Mouse (Mus musculus) spleen, adult 2 months (tissue): ENCODE data around the gene Afap1. TPM values are rescaled to one million over a fixed set of nuclear protein-coding genes. Genes with fewer than 3 reads are reported as not detected.

ENCODE experiments used
- DNase-seq, 2 experiments: peaks; one replicate each; pipeline versions ENCODE4 v3.0.0 to v3.0.0-alpha.2; 2012 to 2021; ENCODE audit warnings: low spot score in 2 of 2, low read depth in 1 of 2
- H3K27ac ChIP-seq: fragments of 200-500 bp; 2 replicates; pipeline ENCODE4 v1.5.1; 2012; ENCODE audit warnings: low read length, inconsistent platforms; ENCODE audit not compliant: insufficient read depth
- H3K27me3 ChIP-seq: fragments of 200-500 bp; 2 replicates; pipeline ENCODE4 v1.6.1; 2012; ENCODE audit warnings: mild to moderate bottlenecking, moderate library complexity, low read length, inconsistent platforms; ENCODE audit not compliant: control insufficient read depth, insufficient read depth
- H3K36me3 ChIP-seq: fragments of 200-500 bp; 2 replicates; pipeline ENCODE4 v1.6.1; 2012; ENCODE audit warnings: mild to moderate bottlenecking, low read length, inconsistent platforms; ENCODE audit not compliant: control insufficient read depth, insufficient read depth
- H3K4me1 ChIP-seq: fragments of 200-500 bp; 2 replicates; pipeline ENCODE4 v1.6.1; 2011; ENCODE audit warnings: inconsistent platforms; ENCODE audit not compliant: control insufficient read depth, insufficient read depth, insufficient read length
- H3K4me3 ChIP-seq: fragments of 200-500 bp; 2 replicates; pipeline ENCODE4 v1.5.1; 2011; ENCODE audit warnings: mild to moderate bottlenecking, inconsistent platforms; ENCODE audit not compliant: insufficient read depth, insufficient read length; ENCODE audit errors: extremely low read depth
- CTCF ChIP-seq: fragments of 200-500 bp; IDR thresholded peaks from 2 replicates; pipeline ENCODE4 v1.5.1; 2011; ENCODE audit warnings: mild to moderate bottlenecking, inconsistent platforms; ENCODE audit not compliant: insufficient read depth, insufficient read length, insufficient replicate concordance; ENCODE audit errors: extremely low read depth
- POLR2A ChIP-seq: fragments of 200-500 bp; IDR thresholded peaks from 2 replicates; pipeline ENCODE4 v1.6.1; 2011; ENCODE audit warnings: low read depth, low read length, inconsistent platforms
- WGBS: fragments of 180-500 bp; shearing (Covaris S2); methylation state at CpG from one replicate; pipeline ENCODE4 v1.1.7; 2018; 5-methylcytosine and 5-hydroxymethylcytosine counted together
- polyA plus RNA-seq: library from polyadenylated mRNA; depleted of rRNA; stranded (reverse); fragments of >200 nt; gene quantifications from 2 replicates; pipeline ENCODE4 v1.2.3, GENCODE M21; 2012

Gene Afap1
- polyA plus RNA-seq, 1 experiment = 4.5 TPM

GRCm38 (mm10) chr5:35971841-35972578, 78.9 kb downstream of the Afap1 start:
- Histone ChIP-seq H3K4me3 (no peak overlapping the region), H3K27me3 (no peaks in the 10 kb centered on the region), H3K36me3 (no peaks in the 10 kb centered on the region), H3K27ac (no peak overlapping the region), H3K4me1 (peaks cover 3% of the 10 kb centered on the region; the same call in 1 of the 2 replicates)
- TF ChIP-seq POLR2A = no peak
- TF ChIP-seq CTCF = peak; percentile 93; the same call in 1 of the 2 replicates
- DNase-seq = peak; percentile 12 to 57
- WGBS = 65% methylated on average over 10 of the region's 10 CpGs

- H3K27me3 ChIP-seq = no peaks in the 10 kb centered on the region
- no peaks in the 10 kb centered on the region for H3K36me3 ChIP-seq
- no peak overlapping the region for H3K27ac ChIP-seq
- no peak for DNase-seq
- no peak overlapping the region for H3K4me3 ChIP-seq
- WGBS = 85% methylated on average over 7 of the region's 7 CpGs
- TF ChIP-seq POLR2A (no peak), CTCF (no peak)
- H3K4me1 ChIP-seq = peaks cover 3% of the 10 kb centered on the region; the same call in 1 of the 2 replicates
Measured at GRCm38 (mm10) chr5:35972739-35973138, 79.6 kb downstream of the Afap1 start.

DNA sequence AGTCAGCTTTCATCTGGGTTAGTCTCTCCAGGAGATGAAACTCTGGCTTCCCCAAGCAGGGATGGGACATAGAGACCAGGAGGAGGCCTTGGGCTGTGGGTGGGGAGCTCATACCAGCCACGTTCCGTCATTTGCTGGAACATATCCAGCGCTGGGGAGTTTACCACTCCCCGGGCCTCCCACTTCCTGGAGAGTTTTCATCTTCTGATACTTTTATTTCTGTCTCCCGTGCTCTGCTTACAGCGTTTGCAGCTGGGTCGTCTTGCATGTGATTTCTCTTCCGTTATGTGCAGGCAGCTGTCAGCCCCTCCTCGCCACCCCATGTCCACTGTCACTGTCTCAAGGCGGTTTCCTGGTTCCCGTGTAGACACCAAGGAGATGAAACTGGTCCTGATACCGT, 80.7 kb downstream of the Afap1 start:
- H3K27ac ChIP-seq = peak overlapping the region; percentile 24; the same call in 1 of the 2 replicates
- peak; percentile 9 to 23 for DNase-seq
- no peak overlapping the region for H3K4me3 ChIP-seq

DNA sequence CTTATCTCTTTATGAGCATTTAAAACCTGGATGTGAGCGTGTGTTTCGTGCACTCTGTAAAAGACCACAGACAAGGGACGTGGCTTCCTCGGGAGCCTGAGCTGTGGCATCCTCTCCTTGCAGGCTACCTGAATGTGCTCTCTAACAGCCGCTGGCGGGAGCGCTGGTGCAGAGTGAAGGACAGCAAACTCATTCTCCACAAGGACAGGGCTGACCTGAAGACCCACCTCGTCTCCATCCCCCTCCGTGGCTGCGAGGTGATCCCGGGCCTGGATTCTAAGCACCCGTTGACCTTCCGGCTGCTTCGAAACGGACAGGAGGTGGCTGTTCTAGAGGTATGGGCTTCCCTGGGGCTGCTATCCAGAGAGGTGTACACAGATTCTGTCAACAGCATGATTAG, 81.1 kb downstream of the Afap1 start:
- H3K4me3 ChIP-seq = no peak overlapping the region
- H3K36me3 ChIP-seq = no peaks in the 10 kb centered on the region
- peaks cover 3% of the 10 kb centered on the region; the same call in 1 of the 2 replicates for H3K4me1 ChIP-seq
- no peaks in the 10 kb centered on the region for H3K27me3 ChIP-seq
- 61% methylated on average over 15 of the region's 15 CpGs for WGBS
- TF ChIP-seq CTCF (no peak), POLR2A (no peak)
- DNase-seq = no peak
- no peak overlapping the region for H3K27ac ChIP-seq

More for the DNA sequence above, 80.7 kb downstream of the Afap1 start:
- no peak for TF ChIP-seq CTCF
- WGBS = 3% methylated on average over 12 of the region's 12 CpGs
- Histone ChIP-seq H3K27me3 (no peaks in the 10 kb centered on the region), H3K36me3 (no peaks in the 10 kb centered on the region), H3K4me1 (peaks cover 3% of the 10 kb centered on the region; the same call in 1 of the 2 replicates)

DNA sequence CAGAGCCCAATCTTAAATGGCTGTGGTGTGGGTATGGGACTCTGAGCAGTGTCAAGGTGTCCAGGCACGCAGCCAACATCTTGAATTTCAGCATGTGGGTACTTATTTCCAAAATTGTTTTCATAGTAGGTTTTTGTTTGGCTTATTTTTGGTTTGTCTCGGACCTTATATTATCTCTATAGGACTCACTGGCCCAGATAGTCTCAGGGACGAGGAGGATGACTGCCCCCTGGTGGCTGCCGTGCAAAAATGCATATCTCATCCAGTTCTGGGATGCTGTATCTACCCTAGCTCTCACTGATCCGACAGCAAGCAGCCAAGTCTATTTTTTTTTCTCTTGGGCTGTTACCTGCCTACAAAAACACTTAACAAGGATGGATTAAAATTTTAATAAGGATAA, 82.6 kb downstream of the Afap1 start:
- 19% methylated on average over 5 of the region's 5 CpGs for WGBS
- H3K27ac ChIP-seq = no peak overlapping the region

GRCm38 (mm10) chr5:35980542-35980941, 87.4 kb downstream of the Afap1 start:
- Histone ChIP-seq H3K36me3 (no peaks in the 10 kb centered on the region; the same call in 1 of the 2 replicates), H3K27ac (no peak overlapping the region), H3K4me1 (no peaks in the 10 kb centered on the region), H3K4me3 (no peak overlapping the region), H3K27me3 (no peaks in the 10 kb centered on the region)
- TF ChIP-seq CTCF (no peak), POLR2A (no peak)
- DNase-seq = no peak
- 89% methylated on average over 5 of the region's 5 CpGs for WGBS

More for the DNA sequence above, 82.6 kb downstream of the Afap1 start:
- TF ChIP-seq POLR2A (no peak), CTCF (peak; percentile 74; the same call in 1 of the 2 replicates)
- peak; percentile 18 to 64 for DNase-seq
- no peaks in the 10 kb centered on the region for H3K27me3 ChIP-seq
- no peak overlapping the region for H3K4me3 ChIP-seq
- H3K36me3 ChIP-seq = no peaks in the 10 kb centered on the region
- peaks cover 3% of the 10 kb centered on the region; the same call in 1 of the 2 replicates for H3K4me1 ChIP-seq

DNA sequence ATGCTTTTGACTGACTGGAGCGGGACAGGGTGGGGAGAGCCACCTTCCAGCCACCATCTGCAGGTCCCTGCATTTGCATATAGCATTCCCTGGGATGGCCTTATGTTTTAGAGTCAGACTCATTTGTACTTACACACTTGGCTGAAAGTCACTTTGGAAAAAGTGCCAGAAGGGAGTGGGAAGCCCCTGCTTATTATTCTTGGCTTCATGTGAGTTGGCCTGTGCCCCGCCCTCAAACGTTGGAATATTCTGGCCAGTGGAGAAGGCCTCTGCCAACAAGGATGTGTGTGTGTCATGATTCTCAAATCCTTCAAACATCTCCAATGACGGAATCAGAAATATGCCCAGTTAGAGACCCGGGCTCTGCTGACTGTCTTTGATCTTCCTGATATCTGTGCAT, 88.2 kb downstream of the Afap1 start:
- Histone ChIP-seq H3K36me3 (no peaks in the 10 kb centered on the region; the same call in 1 of the 2 replicates), H3K4me3 (no peak overlapping the region), H3K27me3 (no peaks in the 10 kb centered on the region), H3K4me1 (no peaks in the 10 kb centered on the region), H3K27ac (no peak overlapping the region)
- DNase-seq = no peak
- 86% methylated on average over 5 of the region's 5 CpGs for WGBS
- TF ChIP-seq CTCF (no peak), POLR2A (no peak)
